9 mouse cellular contexts compared by ENCODE assay signal in the genomic region with DNA sequence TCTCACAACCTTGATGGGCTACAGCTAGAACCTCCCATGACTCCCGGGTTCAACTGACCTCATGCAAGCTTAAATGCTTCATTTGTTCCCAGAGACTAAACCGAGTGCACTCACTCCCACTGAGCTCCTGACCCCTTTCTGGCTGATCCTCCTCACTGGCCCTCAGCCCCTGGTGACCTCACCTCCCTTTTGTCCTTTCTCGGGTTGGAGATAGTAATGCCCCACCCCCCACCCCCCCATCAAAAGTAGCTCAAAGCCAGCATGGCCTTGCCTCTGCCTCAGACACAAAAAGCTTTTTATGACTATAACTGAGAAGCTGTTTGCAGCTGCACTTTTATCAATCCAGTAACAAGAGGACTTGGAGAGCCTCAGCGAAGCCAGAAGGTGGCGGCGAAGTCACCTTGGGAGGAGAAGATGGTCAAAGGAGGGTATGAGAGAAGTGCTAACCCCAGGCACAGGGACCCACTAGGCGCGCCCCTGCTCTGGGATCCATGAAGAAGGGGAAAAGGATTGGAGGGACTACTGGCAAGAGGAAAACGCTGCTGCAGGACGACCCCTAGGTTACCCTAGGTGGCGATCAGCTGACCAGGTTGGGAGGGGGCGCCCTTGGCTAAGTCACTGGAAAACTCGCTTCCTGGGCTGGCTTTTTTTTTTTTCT. TPM values are rescaled to one million over a fixed set of nuclear protein-coding genes. Genes with fewer than 3 reads are reported as not detected.
DNase-seq lines count a peak whose midpoint lies in the region; ATAC-seq lines count a peak whose summit lies in the region.
"Had no signal": no experiment of that assay in that cellular context is flagged by ENCODE, and none has a peak within 500 bp of the region (broad histone marks: within the 10 kb centered on the region; RNA-seq: fewer than 3 reads in every experiment).

No protein-coding gene starts in this region.

- no peaks in the 10 kb centered on the region for H3K36me3 ChIP-seq in heart, embryonic 14.5 days (ENCODE audit: control insufficient read depth, insufficient read depth, low read length)
- no peaks in the 10 kb centered on the region for H3K36me3 ChIP-seq in intestine, embryonic 14.5 days (ENCODE audit: control insufficient read depth, insufficient read depth, low read length)
- H3K36me3 ChIP-seq: G1E had no signal

- H3K4me1 ChIP-seq in heart, embryonic 14.5 days (ENCODE audit: control insufficient read depth in 2 of 2, insufficient read depth in 2 of 2, low read length in 2 of 2): peaks cover 5 to 17% of the 10 kb centered on the region in 2 experiments; a peak in 3 of 4 replicates
- H3K4me1 ChIP-seq in intestine, embryonic 14.5 days (replicated peaks; ENCODE audit: control insufficient read depth, insufficient read depth, low read length): no peaks in the 10 kb centered on the region

- no peak for DNase-seq in heart, adult 18-20 months
- peak; percentile 1 for DNase-seq in thymus, postnatal 14 days
- no peak for DNase-seq in thymus, postnatal 25 days
- DNase-seq in intestine, embryonic 14.5 days (ENCODE audit: low spot score): no peak
- peak; percentile 74 for DNase-seq in retina, postnatal 1 day
- DNase-seq in c-Kit-positive CD71-positive TER-119-positive erythroid progenitor cells, embryonic 14.5 days (ENCODE audit: low spot score): no peak
- DNase-seq in lung, postnatal 4 days: no peak

- H3K9me3 ChIP-seq in heart, embryonic 14.5 days (ENCODE audit: control insufficient read depth, low read length): no peaks in the 10 kb centered on the region
- H3K9me3 ChIP-seq in intestine, embryonic 14.5 days (ENCODE audit: control insufficient read depth, low read length): no peaks in the 10 kb centered on the region

- ATAC-seq in heart, embryonic 14.5 days (ENCODE audit: insufficient number of reproducible peaks, insufficient read depth, low FRiP score, low read depth): no peak
- no peak for ATAC-seq in intestine, embryonic 14.5 days (replicated peaks; ENCODE audit: low FRiP score, low TSS enrichment, low read depth)

- WGBS in heart, embryonic 14.5 days: under 1% methylated on average over 12 of the region's 13 CpGs
- 1% methylated on average over 13 of the region's 13 CpGs for WGBS in intestine, embryonic 14.5 days

- H3K9ac ChIP-seq in heart, embryonic 14.5 days (ENCODE audit: low read length): peak overlapping the region; percentile 74
- 0 out of 2 replicates have a peak overlapping the region, but pooled peaks have one; percentile 41 for H3K9ac ChIP-seq in intestine, embryonic 14.5 days (ENCODE audit: low read length)

- H3K4me2 ChIP-seq in heart, embryonic 14.5 days (ENCODE audit: low read length): peak overlapping the region; percentile 96
- peak overlapping the region; percentile 61 for H3K4me2 ChIP-seq in intestine, embryonic 14.5 days (ENCODE audit: low read length)

- peaks cover 14% of the 10 kb centered on the region for H3K27me3 ChIP-seq in heart, embryonic 14.5 days (ENCODE audit: control insufficient read depth, insufficient read depth, low read length)
- peaks cover 12% of the 10 kb centered on the region for H3K27me3 ChIP-seq in intestine, embryonic 14.5 days (replicated peaks; ENCODE audit: control insufficient read depth, insufficient read depth, low read length)

- peak overlapping the region; percentile 83 to 86 for H3K27ac ChIP-seq in heart, embryonic 14.5 days (replicated peaks in 1 of 2; ENCODE audit: control insufficient read depth in 1 of 2, insufficient read depth in 1 of 2, low read depth in 2 of 2, low read length in 2 of 2)
- H3K27ac ChIP-seq in intestine, embryonic 14.5 days (ENCODE audit: low read depth): peak overlapping the region; percentile 60; the same call in 1 of the 2 replicates

- H3K4me3 ChIP-seq in heart, embryonic 14.5 days (ENCODE audit: control insufficient read depth in 1 of 2, insufficient read depth in 1 of 2, low read depth in 1 of 2, low read length in 2 of 2): peak overlapping the region; percentile 58 to 81
- H3K4me3 ChIP-seq in intestine, embryonic 14.5 days (ENCODE audit: low read depth, low read length): peak overlapping the region; percentile 42

RNA-seq across cellular contexts. Expression of a gene that starts 1.6 kb away (rescaled TPM):
- polyA plus RNA-seq in heart, embryonic 14.5 days (2014; fragmentation: Nextera tagmentation; extraction: Ambion mirVana): 0.85 and 1.5 TPM in 2 replicates
- under 1 TPM in 1 of 2 experiments, not detected in 1; 0.15 TPM for total RNA-seq in heart, adult 18-20 months (2021)
- 5.0 and 5.5 TPM in 2 replicates for polyA plus RNA-seq in intestine, embryonic 14.5 days (2014; fragmentation: Nextera tagmentation; extraction: Ambion mirVana)
- polyA plus RNA-seq: G1E had no signal

Comparison
In these comparisons a context has a peak if more than half of its experiments do, and no peak if none do; other contexts are left out.
1. DNase-seq: peak in thymus, postnatal 14 days (single experiment) and retina, postnatal 1 day (single experiment); none in heart, adult 18-20 months (0 of 2), thymus, postnatal 25 days (single experiment), intestine, embryonic 14.5 days (single experiment), c-Kit-positive CD71-positive TER-119-positive erythroid progenitor cells, embryonic 14.5 days (single experiment) and lung, postnatal 4 days (0 of 2).